Mouse (Mus musculus): ENCODE data around the gene Reg1.
"Not testable (repeated sequence)": the region's sequence is repeated elsewhere in the genome, so short reads cannot be mapped to it uniquely, and the experiment has no call there.

Gene Reg1

DNA sequence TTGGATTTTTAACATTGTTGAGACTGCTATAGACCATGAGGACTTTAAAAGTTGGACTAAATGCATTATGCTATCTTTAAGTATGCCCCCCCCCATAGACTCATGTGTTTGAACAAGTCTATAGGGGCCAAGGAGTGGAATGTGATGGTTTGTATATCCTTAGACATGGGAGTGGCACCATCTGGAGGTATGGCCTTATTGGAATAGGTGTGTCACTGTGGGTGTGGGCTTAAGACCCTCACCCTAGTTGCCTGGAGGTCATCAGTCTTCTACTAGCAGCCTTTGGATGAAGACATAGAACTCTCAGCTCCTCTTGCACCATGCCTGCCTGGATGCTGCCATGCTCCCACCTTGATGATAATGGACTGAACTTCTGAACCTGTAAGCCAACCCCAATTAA lies at the start of gene Reg1:
Reg1 (plus strand) TSS at position 301 of the 400 bp plus-strand sequence.
- DNase-seq = not testable (repeated sequence)

DNA sequence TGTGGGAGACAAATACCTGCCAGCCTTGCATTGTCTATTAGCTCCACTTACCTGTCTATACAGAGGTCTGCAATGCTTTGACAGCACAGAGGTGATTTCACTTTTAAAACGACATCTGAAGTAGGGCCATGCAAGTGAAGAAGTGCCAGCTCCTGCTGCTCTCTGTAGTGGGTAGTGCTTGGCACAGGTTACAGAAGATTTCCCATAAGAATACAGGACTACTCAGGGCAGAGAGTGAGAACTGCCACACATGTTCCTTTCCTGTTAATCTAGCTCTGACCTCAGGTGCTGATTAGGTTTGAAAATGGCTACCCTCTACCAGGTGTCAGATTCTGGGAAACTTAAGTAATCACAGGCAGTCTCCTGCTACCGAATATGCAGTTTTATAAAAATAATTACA lies 43.7 kb upstream of the Reg1 start, which contains the start of gene Reg3d:
Reg3d (minus strand) TSS at position 101 of the 400 bp plus-strand sequence.
- no peak for DNase-seq

DNA sequence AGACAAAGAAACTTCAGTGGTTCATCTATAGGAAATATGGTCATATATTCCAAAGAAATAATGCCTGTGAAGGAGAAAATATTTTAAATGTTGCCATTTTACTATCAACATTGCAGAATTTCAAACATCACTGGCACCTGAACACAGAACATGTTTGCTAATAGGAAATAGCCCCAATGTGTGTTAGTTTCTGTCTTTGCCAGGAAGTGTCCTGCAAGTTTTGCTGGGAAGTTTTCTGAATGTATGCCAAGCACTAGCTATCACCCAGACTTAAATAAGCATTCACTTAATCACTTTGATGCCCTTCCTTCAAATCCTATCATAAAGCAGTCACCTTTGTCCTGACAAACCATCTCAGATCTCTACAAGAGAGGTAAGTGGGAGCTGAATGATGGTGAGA lies 42.1 kb upstream of the Reg1 start, which contains the start of gene Reg3a:
Reg3a (plus strand) TSS at position 301 of the 400 bp plus-strand sequence.
- no peak for DNase-seq

DNA sequence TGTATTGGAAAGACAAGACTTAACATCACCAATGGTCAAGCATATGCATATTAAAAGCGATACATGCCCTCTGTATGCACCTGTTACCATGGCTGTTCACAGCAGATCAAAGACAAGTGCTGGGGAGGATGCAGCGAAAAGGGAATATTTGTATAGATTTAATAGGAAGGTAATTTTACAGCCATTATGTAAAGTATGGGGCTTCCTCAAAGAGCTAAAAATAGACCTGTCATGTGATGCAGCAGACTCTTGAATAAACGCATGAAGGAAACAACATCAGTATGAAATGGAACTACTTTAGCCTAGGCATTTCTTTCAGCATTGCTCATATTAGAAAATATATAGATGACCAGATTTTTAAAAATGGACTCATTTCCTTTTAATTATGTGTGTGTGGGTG lies 36.9 kb upstream of the Reg1 start:
- DNase-seq = no peak

DNA sequence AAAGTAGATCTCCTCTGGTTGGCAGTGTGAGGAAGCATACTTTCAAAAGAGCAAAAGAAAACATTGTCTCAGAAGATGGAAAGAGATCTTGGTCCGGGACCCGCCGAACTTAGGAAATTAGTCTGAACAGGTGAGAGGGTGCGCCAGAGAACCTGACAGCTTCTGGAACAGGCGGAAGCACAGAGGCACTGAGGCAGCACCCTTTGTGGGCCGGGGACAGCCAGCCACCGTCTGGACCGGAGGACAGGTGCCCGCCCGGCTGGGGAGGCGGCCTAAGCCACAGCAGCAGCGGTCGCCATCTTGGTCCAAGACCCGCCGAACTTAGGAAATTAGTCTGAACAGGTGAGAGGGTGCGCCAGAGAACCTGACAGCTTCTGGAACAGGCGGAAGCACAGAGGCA lies 27.2 kb upstream of the Reg1 start, which contains the start of gene Reg2:
Reg2 (plus strand) TSS at position 301 of the 400 bp plus-strand sequence.
- DNase-seq = not testable (repeated sequence)

DNA sequence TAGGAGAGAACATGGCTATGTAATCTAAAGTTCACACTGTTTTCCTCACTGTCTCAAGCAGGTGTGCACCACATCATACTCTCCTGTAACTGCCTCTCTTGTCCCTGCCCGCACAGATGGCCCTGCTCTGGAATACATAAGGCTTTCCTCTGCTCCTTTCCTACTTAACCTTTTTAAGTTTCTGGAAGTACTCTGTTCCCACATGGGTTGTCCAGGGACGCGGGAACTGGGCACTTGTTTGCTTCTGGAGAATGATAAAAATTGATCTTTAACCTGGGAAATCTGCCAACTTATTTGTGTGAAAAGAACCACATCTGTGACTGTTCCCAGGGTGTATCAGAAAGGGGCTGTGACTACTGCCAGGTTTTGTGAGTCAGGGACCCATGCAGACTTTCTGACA lies 3.0 kb downstream of the Reg1 start:
- no peak for DNase-seq

DNA sequence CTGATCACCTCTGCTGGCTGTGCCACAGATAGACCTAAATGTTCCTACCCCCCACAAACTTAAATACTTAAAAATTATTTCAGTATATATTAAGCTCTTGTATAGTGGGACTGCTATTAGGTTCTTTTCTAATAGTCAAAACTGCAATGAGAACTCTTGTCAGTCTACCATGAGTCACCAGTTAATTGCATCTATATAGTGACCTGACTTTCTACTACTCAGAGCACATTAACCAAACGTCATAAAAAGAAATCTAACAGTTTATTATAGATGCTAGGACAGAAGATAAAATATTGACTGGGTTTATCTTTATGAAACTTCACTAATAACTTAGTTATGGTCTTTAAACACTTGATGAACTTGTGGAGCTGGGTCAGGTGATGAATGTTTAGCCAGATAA lies 24.7 kb downstream of the Reg1 start:
- no peak for DNase-seq

DNA sequence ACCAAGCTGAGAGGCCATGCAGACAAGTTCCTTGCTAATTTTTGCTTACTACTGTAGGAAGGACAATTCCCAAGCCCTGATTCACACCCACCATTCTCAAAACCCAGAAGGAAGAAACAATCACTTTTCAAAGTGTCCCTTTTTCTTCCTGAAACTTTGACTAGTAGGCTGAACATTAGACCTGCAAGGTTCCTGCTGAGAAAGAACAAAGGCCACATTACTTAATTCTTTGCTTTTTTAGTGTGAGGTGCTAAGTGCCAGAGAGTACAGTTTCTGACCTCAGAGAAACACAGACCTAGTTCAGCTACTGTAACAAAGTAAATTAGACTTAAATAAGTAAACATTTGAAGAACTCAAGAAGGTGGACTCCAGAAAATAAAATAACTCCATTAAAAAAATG lies 25.9 kb downstream of the Reg1 start:
- DNase-seq = no peak

DNA sequence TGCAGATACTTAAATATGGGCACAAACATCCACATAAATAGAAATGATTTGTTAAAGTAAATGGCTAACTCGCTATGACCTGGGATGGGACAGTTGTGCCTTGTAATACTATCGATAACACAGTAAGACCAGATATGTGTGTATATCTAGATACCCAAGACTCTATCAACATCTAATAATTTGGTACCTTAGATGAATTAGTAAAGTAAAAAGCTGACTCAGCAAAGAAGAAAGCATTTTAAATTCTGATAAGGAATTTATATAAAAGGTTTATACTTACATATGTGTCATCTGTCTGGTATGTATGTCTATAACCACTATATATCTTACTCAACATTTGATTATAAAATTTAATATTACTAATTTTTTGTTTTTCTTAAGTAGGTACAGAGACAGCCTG lies 30.3 kb downstream of the Reg1 start:
- no peak for DNase-seq

DNA sequence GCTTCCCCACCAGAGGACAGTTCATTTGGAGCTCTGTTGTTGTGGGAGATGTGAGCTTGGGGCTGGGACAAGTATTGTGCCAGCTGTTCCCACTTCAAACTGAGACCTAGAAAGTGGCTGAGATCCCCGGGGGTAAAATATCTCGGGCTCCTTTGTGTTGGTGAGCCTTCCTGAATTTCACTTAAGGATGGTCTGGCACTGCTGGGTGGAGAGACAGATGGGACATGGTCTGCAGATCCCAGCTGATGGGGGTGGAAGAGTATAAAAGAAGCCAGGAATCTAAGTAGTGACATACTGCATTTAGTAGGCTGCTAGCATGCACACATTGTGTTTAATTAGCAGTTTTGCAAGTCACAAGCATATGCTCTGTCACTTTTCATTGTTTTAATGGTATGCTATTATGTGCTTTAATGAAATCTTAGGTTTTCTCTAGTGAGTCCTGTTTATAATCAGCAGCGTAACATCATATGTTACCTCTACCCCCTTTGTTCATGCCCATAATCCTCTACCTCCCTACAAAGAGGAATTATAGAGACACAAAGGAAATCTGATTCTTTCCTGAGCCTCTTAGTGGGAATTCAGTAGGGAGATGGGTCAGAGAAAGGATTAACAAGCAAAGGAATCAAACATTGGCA lies 37.8 kb downstream of the Reg1 start:
- DNase-seq = no peak

DNA sequence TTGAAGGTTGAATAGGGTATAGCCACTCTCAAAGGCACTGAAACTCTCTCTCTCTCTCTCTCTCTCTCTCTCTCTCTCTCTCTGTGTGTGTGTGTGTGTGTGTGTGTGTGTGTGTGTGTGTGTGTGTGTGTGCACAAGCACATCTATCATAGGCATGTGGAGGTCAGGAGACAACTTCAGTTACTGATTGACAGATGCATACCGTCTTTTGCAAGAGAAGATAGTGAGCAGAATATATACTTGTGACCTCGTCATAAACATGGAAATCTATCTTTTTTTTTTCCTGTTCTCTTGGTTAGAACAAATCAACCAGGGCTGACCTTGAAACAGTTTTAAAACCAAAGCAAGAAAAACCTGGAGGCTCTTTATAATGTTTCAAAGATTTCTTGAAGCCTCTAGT lies 39.8 kb downstream of the Reg1 start:
- no peak for DNase-seq

DNA sequence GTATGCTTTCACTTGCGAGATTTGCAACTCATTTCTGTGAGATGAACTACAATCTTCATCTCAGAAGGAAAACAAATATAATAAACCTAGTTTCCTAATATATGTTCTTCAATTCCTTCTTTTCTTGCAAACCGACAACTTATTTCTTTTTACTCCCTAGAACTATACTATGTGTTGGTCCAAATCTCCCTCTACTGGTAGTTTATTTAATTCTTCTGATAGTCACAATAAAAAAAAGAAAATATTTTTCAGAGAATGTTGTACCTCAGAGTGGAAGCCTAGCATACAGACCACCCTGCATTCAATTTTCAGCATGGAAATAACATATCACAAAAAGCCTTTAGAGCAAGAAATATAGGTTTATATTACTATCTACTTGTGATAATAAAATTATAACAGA lies 40.8 kb downstream of the Reg1 start:
- DNase-seq = no peak

DNA sequence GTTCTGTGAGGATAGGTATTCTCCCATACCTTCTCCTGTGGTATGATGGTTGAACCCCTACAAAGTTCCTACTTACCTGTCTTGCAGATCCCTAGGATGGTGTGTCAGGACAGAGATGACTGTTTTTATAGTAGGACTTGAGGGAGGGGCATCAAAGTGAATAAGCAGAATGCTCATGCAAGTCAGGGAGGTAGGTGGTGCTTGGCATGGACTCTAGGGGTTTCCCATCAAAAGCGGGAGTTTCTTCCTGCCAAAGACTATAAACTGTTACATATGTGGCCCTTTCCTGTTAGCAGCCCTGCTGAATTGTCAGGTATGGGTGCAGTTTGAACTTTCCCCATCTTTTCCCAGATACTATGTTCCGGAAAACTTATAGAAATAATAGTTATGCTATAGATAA lies 46.3 kb downstream of the Reg1 start, which contains the start of gene Reg3g:
Reg3g (minus strand) TSS at position 101 of the 400 bp plus-strand sequence.
- DNase-seq = no peak

DNA sequence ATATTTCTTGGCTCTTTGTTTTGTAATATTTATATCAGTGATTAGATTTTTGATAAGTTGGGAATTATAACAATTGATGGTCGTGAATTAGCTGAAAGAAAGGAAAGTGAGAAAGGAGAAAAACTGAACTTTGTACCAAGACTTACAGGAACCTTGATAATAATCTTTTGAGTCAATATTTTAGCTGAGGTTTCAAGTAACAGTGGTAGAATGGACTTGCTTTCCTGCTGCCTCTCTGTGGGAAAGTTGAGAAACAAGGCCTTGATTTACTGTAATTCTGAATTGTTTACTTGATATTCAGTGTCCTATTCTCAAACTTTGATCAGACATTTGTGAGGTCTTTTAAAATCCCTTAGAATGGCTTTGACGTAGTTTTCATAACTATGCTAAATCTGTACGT lies 46.8 kb downstream of the Reg1 start:
- DNase-seq = no peak
